Mouse (Mus musculus) CH12.LX (cell line): Measurements from ENCODE around the gene Galnt14. TPM values are rescaled to one million over a fixed set of nuclear protein-coding genes. Genes with fewer than 3 reads are reported as not detected.

Experiments
- DNase-seq: peaks from one replicate; pipeline ENCODE4 v3.0.0-alpha.2; 2013; ENCODE audit errors: extremely low read depth
- H3K27ac ChIP-seq: 2 replicates; pipeline ENCODE4 v1.5.1; 2012; ENCODE audit warnings: low read depth, mild to moderate bottlenecking, control low read depth, moderate library complexity; ENCODE audit not compliant: insufficient read depth
- H3K27me3 ChIP-seq: replicated peaks from 2 replicates; pipeline ENCODE3; 2012; ENCODE audit warnings: inconsistent platforms
- H3K36me3 ChIP-seq, 2 experiments: replicated peaks in 1 of 2; 2 replicates each; pipeline versions ENCODE3 to v1.6.1; 2012; ENCODE audit warnings: inconsistent platforms in 1 of 2, low read length in 1 of 2, mild to moderate bottlenecking in 1 of 2, mixed read lengths in 1 of 2, moderate library complexity in 1 of 2; ENCODE audit not compliant: control insufficient read depth in 1 of 2, insufficient read depth in 1 of 2
- H3K4me1 ChIP-seq, 2 experiments: 2 replicates each; pipeline ENCODE4 v1.6.1; 2012; ENCODE audit warnings: inconsistent platforms in 1 of 2, moderate library complexity in 1 of 2; ENCODE audit not compliant: insufficient read depth in 2 of 2, control insufficient read depth in 1 of 2
- H3K4me2 ChIP-seq: 2 replicates; pipeline ENCODE4 v1.6.1; 2012; ENCODE audit warnings: low read depth, mild to moderate bottlenecking, control low read depth; ENCODE audit not compliant: poor library complexity, insufficient read depth, severe bottlenecking
- H3K4me3 ChIP-seq, 3 experiments: fragments of 150-350 bp in 1 of 3; sonication (generic) in 1 of 3; replicated peaks in 1 of 3; 2 replicates each; pipeline versions ENCODE3 to v1.5.1; 2011 to 2012; ENCODE audit warnings: low read depth in 2 of 3, low read length in 2 of 3, mild to moderate bottlenecking in 2 of 3, moderate library complexity in 2 of 3, control low read depth in 1 of 3, improper control_type of control experiment in 1 of 3, inconsistent platforms in 1 of 3, mixed read lengths in 1 of 3; ENCODE audit not compliant: poor library complexity in 1 of 3
- H3K79me2 ChIP-seq: replicated peaks from 2 replicates; pipeline ENCODE4 v1.6.1; 2012; ENCODE audit warnings: mild to moderate bottlenecking, moderate library complexity; ENCODE audit not compliant: control insufficient read depth, poor library complexity, insufficient read depth, severe bottlenecking; ENCODE audit errors: extremely low read depth
- H3K9ac ChIP-seq: 2 replicates; pipeline ENCODE4 v1.6.1; 2012; ENCODE audit warnings: low read depth, mild to moderate bottlenecking, control low read depth, moderate library complexity; ENCODE audit not compliant: insufficient read depth
- H3K9me3 ChIP-seq: replicated peaks from 2 replicates; pipeline ENCODE3; 2012; ENCODE audit warnings: low read length, inconsistent platforms, mixed read lengths
- BHLHE40 ChIP-seq: IDR thresholded peaks from 2 replicates; pipeline ENCODE4 v1.6.1; 2011; ENCODE audit warnings: mild to moderate bottlenecking, low read depth, low read length, improper control_type of control experiment
- CHD1 ChIP-seq: IDR thresholded peaks from 2 replicates; pipeline ENCODE4 v1.6.1; 2012; ENCODE audit warnings: low read depth, low read length, improper control_type of control experiment, inconsistent platforms
- CHD2 ChIP-seq: IDR thresholded peaks from 2 replicates; pipeline ENCODE4 v1.6.1; 2011; ENCODE audit warnings: low read length, improper control_type of control experiment
- CTCF ChIP-seq, 2 experiments: IDR thresholded peaks in 1 of 2; conservative IDR thresholded peaks in 1 of 2; 2 replicates each; pipeline ENCODE4 v1.5.1; 2011 to 2012; ENCODE audit warnings: low read depth in 2 of 2, low read length in 2 of 2, improper control_type of control experiment in 1 of 2, inconsistent platforms in 1 of 2, mild to moderate bottlenecking in 1 of 2, moderate library complexity in 1 of 2
- ELF1 ChIP-seq: IDR thresholded peaks from 2 replicates; pipeline ENCODE4 v1.6.1; 2014; ENCODE audit warnings: low read depth, mild to moderate bottlenecking, inconsistent platforms, low read length, improper control_type of control experiment
- EP300 ChIP-seq: IDR thresholded peaks from 2 replicates; pipeline ENCODE4 v1.6.1; 2011; ENCODE audit warnings: low read length, improper control_type of control experiment
- GABPA ChIP-seq: IDR thresholded peaks from 2 replicates; pipeline ENCODE4 v1.6.1; 2012; ENCODE audit warnings: low read depth, low read length, improper control_type of control experiment, inconsistent platforms; ENCODE audit not compliant: insufficient replicate concordance
- MEF2A ChIP-seq: IDR thresholded peaks from 2 replicates; pipeline ENCODE4 v1.6.1; 2014; ENCODE audit warnings: low read depth, mild to moderate bottlenecking, inconsistent platforms, low read length, improper control_type of control experiment, borderline replicate concordance
- MXI1 ChIP-seq: IDR thresholded peaks from 2 replicates; pipeline ENCODE4 v1.6.1; 2011; ENCODE audit warnings: mild to moderate bottlenecking, low read depth, low read length, improper control_type of control experiment
- NELFE ChIP-seq: IDR thresholded peaks from 2 replicates; pipeline ENCODE4 v1.6.1; 2011; ENCODE audit warnings: low read depth, low read length, improper control_type of control experiment
- PAX5 ChIP-seq: IDR thresholded peaks from 2 replicates; pipeline ENCODE4 v1.6.1; 2012; ENCODE audit warnings: low read length, inconsistent platforms, mixed read lengths
- TBP ChIP-seq: conservative IDR thresholded peaks from 2 replicates; pipeline ENCODE4 v1.6.1; 2011; ENCODE audit warnings: low read depth, low read length, improper control_type of control experiment
- TCF12 ChIP-seq: IDR thresholded peaks from 2 replicates; pipeline ENCODE4 v1.6.1; 2014; ENCODE audit warnings: low read depth, mild to moderate bottlenecking, inconsistent platforms, low read length, improper control_type of control experiment
- UBTF ChIP-seq: IDR thresholded peaks from 2 replicates; pipeline ENCODE4 v1.6.1; 2012; ENCODE audit warnings: low read depth, mild to moderate bottlenecking, inconsistent platforms, low read length, improper control_type of control experiment, moderate library complexity
- ZKSCAN1 ChIP-seq: IDR thresholded peaks from 2 replicates; pipeline ENCODE4 v1.6.1; 2012; ENCODE audit warnings: low read depth, inconsistent platforms, low read length, improper control_type of control experiment, borderline replicate concordance
- dilution Hi-C: fragments of 300-500 bp; cut with MboI; formaldehyde crosslinking; loops from 2 replicates; pipeline ENCODE4 v1.14.3; 2020; ENCODE audit warnings: low sequenced_read_pairs; ENCODE audit not compliant: extremely low pct_unique_long_range_greater_than_20kb, extremely low pct_ligation_motif_present
- in situ Hi-C: fragments of 300-500 bp; cut with MboI; formaldehyde crosslinking; loops from 3 replicates; pipeline ENCODE4 v1.14.3; 2019; ENCODE audit warnings: low sequenced_read_pairs, low pct_ligation_motif_present, low pct_unique_long_range_greater_than_20kb, mixed read lengths
- polyA plus RNA-seq: library from polyadenylated mRNA; unstranded; fragments of >175 nt; gene quantifications from 2 replicates; pipeline ENCODE4 v1.2.1, GENCODE M21; 2012; ENCODE audit warnings: low read depth; ENCODE audit not compliant: insufficient read length
- total RNA-seq, 2 experiments: library from RNA; depleted of rRNA; stranded (reverse); fragments of 300-350 nt in 1 of 2; fragments of >200 nt in 1 of 2; gene quantifications; 2 replicates each; pipeline ENCODE4 v1.2.3; 2012 to 2014

The Galnt14 gene
- total and polyA plus RNA-seq, 3 experiments: 1.0 to 5.8 (median 2.4) TPM

DNA sequence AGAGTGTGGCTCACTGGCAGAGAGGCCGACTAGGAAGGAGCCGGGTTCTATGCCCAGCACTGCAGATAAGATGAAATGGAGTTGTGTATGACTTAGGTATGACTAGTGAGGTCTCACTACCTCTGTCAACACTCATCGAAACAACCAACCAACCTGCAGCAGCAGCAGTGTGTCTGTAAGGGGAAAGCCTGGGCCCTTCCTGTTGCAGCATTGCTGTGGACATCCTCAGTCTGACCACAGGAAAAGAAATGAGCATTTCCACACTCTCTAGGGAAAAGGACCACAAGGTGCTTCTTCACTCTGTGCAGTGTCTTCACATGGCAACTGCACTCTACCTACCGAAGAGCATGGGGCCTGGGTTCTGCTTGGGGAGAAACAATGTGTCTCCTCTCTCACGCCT lies 73.3 kb downstream of the Galnt14 start:
- no peak for DNase-seq
- Histone ChIP-seq H3K27ac (no peak overlapping the region), H3K27me3 (no peaks in the 10 kb centered on the region), H3K4me3 (no peak overlapping the region), H3K9me3 (no peaks in the 10 kb centered on the region), H3K9ac (no peak overlapping the region), H3K4me1 (no peaks in the 10 kb centered on the region), H3K79me2 (no peaks in the 10 kb centered on the region), H3K4me2 (no peak overlapping the region), H3K36me3 (no peaks in the 10 kb centered on the region)
- dilution Hi-C loops (no loop called here), in situ Hi-C loops (no loop called here)
- TF ChIP-seq TCF12 (no peak), NELFE (no peak), EP300 (no peak), UBTF (no peak), CTCF (conservative IDR thresholded peaks at IDR 0.05 in 1 of 2, IDR thresholded peaks at IDR 0.05 in 1 of 2; ENCODE audit: low read depth in 2 of 2, low read length in 2 of 2) (no peak), TBP (no peak), MXI1 (no peak), BHLHE40 (no peak), CHD1 (no peak), ELF1 (no peak), PAX5 (no peak)

DNA sequence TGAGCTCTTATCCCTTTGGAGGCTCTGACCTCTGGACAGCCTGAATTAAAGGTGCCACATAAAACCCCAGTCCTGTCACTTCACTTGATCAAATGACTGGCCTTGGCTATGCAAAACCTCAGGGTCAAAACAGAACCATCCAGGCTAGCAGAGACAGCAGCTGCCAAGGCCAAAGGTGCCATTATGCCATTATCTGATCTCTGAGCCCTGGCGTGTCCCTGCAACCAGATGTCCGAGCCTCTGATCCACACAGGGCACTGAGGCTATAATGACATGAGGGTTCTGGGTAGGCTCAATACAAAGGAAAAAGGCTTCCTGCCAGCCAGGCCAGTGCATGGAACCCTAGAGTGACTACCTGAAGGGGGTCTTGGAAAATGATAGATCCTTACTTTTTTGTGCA lies 75.4 kb downstream of the Galnt14 start:
- H3K27me3 ChIP-seq: no peaks in the 10 kb centered on the region
- H3K27ac ChIP-seq: no peak overlapping the region
- no peak overlapping the region for H3K4me2 ChIP-seq
- no peak overlapping the region for H3K9ac ChIP-seq
- in situ Hi-C loops: no loop called here
- no peaks in the 10 kb centered on the region for H3K36me3 ChIP-seq
- no peak overlapping the region for H3K4me3 ChIP-seq
- dilution Hi-C loops: no loop called here
- TF ChIP-seq CHD2: no peak
- H3K79me2 ChIP-seq: no peaks in the 10 kb centered on the region
- no peaks in the 10 kb centered on the region for H3K4me1 ChIP-seq
- no peaks in the 10 kb centered on the region for H3K9me3 ChIP-seq
- no peak for DNase-seq

DNA sequence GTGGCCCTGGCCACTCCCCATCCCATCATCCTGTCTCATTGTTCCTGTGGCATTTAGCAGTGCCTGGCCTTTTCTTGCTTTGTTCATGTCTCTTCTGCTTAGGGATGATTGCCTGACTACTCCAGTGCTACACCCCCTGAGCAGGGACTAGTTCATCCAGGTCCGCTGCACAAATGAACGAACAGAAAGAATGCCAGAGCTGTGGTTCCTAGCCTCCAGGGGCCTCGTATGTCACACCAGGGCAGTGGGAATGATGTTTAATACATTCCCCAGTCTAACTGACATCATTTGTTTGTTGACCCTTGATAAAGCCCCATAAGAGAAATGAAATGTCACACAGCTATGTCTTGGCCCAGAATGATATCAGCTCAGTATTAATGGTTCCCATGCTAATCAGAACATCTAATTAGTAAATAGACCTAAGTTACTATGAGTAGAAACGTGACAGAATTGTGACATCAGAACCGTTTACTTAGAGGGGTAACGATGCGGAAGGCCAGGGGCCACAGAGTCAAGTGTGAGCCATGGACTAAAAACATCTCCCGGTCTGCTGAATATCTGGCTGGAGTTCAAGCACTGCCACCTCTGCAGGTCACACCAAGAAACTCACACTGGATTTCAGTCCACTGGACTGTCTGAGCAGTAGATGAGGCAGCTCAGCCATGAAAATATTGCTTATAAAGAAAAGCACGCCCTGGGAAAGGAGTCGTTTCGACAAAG lies 76.1 kb downstream of the Galnt14 start:
- no peak overlapping the region for H3K27ac ChIP-seq
- no peak for DNase-seq
- no peaks in the 10 kb centered on the region for H3K79me2 ChIP-seq
- H3K4me2 ChIP-seq: no peak overlapping the region
- TF ChIP-seq UBTF: no peak
- no peak for TF ChIP-seq BHLHE40
- no peak for TF ChIP-seq MEF2A
- no peak for TF ChIP-seq ZKSCAN1
- TF ChIP-seq GABPA: no peak
- no peak for TF ChIP-seq MXI1
- H3K4me1 ChIP-seq: no peaks in the 10 kb centered on the region
- in situ Hi-C loops (no loop called here), dilution Hi-C loops (no loop called here)
- H3K4me3 ChIP-seq: no peak overlapping the region
- no peak overlapping the region for H3K9ac ChIP-seq
- H3K36me3 ChIP-seq: no peaks in the 10 kb centered on the region
- no peaks in the 10 kb centered on the region for H3K27me3 ChIP-seq
- no peaks in the 10 kb centered on the region for H3K9me3 ChIP-seq
